Mouse (Mus musculus): Measurements from ENCODE around the gene Zfp112. TPM values are rescaled to one million over a fixed set of nuclear protein-coding genes. Genes with fewer than 3 reads are reported as not detected.

Zfp112 gene
- 0.11 and 0.33 TPM in 2 replicates for polyA plus RNA-seq (2012; ENCODE audit: low replicate concordance)

DNA sequence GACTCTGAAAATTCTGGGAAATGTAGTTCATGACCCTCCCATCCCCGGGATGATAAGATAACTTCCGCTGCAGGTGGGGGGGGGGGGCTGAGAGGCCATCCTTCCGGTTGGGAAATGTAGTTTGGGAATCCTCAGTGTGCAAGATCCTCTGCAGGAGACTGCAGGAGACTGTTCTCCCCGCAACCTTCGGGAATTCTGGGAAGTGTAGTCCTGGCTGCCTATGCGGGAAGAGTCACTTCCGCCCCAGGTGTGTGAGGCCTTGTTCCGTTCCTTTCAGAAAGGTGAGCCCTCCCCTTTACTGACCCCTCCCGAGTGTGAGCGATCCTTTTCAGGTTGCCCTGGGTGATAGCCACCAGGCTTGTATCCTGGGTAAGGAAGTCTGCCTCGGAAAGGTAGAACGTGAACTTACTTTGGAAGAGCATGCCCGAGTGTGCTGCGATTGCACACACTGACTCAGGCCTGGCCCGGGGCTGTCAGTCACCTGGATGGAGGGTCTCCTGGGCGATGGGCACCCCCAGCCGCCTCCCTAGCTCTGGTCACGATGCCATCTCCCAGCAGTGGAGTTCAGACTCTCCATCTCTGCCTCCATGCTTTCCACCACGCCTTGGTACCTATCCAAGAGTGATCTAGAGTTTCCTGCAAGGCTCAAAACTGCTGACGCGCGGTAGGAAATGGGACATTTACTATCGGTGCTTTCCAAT lies at the start of gene Zfp112:
TSS of gene Zfp112 (plus strand) at position 159 of the 701 bp plus-strand sequence.

DNA sequence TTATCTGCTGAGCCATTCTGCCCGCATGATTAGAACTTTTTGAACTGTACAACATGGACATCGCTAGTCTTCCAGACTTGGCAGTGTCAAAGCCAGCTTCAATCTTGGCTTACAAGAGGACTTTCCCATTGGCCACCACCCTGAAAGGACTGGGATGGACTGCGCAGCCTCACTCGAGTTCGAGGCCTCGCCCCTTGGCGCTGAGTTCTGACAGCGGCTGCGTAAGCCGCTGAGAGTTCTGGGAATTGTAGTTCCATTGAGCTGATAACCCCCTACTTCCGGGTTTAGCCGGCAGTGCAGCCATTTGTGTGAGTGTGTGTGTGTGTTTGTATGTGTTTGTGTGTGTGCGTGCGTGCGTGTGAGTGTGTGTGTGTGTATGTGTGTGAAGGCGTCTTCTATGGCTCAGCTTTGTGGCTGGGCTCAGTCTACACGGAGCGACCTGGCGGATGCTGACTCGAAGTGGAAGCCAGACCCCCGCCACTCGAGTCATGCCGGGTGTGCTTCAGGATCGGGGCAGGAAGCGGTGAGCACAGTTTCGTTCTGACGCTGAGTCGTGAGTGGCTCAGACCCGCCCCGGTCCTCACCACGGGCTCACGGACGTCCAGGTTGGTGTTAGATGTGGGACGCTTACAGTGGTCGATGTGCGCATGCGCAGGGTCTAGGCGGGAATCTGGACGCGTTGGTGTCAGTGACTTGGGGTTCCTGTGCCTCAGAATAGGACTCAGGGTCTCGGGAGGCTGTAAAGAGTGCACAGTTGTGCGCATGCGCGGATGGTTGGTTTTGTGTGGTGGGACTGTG lies 30.3 kb upstream of the Zfp112 start, which contains the start of gene Zfp180:
TSS of gene Zfp180 (plus strand) at position 291 of the 798 bp plus-strand sequence.

DNA sequence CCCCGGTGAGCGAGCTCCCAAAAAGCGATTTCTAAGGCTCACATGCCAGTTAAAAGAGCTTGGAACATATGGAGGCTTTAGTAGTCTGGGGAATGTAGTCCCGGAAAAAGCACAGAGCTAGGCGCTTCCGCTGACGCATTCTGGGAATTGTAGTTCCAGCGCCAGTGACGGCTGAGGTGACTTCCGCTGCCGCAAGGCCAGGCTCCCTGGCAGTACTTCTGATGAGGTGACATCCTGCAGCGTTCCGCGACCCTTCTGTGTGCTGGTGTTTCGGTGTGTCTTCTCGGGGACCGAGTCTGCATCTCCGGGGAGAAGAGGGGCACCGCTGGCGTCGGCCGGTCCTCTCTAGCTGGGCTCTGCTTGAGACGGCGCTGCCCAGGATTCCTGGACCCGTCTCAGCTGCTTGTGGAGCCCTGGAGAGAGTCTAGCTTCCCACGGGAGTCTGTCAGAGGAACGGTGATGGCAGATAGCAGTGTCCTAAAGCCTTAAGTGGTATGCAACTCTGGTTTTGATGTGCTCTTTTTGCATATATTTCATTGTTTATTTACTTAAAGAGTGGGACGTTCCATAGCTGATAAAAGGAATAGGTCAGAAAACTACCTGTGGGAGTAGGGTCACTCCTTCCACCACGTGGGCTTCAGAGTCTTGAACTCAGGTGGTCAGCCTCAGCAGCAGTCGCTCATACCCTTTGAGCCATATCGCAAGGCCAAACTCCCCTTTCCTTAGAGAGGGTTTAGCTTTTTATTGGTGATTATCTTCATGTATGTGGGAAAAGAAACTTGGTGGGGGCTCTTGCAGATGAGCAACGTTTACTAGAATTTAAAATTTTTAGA lies 22.1 kb downstream of the Zfp112 start, which contains the start of gene Zfp235:
TSS of gene Zfp235 (plus strand) at position 174 of the 833 bp plus-strand sequence.

DNA sequence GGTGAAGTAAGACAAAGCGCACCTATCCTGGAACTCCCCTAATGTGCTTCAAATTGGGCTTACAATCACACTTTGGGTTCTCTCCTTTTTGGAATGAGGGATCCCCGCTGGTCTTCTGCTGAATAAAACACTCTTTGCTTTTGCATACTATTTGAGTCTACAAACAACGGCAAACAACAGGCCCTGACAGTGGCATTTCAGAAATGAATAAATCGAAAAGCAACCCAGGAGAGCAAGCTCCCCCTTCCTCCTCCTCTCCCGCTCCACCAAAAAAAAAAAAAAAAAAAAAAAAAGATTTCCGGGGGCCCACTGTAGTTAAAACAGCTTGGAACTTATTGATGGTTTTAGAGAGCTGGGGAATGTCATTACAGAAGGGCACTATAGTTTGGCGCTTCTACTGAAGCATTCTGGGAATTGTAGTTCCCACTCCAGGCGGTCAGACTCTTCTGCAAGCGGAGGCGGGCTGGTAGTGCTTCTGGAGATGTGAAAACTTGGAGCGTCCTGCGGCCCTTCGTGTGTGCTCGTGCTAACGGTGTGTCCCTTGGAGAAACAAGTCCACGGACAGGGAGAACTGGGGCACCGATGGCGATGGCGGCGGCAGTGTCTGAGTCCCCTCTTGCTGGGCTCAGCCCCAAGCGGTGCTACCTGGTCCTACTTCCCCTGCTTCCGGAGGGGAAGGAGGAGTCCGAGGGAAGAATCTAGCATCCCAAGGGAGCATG lies 62.7 kb downstream of the Zfp112 start, which contains the start of gene Zfp114:
TSS of gene Zfp114 (plus strand) at position 443 of the 719 bp plus-strand sequence.

Other genes with a start within 250 kb of the Zfp112 start
- gene Vmn1r177, start 245.9 kb upstream of the Zfp112 start, polyA plus RNA-seq (2012; ENCODE audit: low replicate concordance) = not detected in 2 replicates
- gene Vmn1r178, start 220.3 kb upstream of the Zfp112 start, polyA plus RNA-seq (2012; ENCODE audit: low replicate concordance) = not detected in 2 replicates
- not detected in 2 replicates for gene Vmn1r179, start 185.3 kb upstream of the Zfp112 start, polyA plus RNA-seq (2012; ENCODE audit: low replicate concordance)
- gene Vmn1r180, start 161.7 kb upstream of the Zfp112 start, polyA plus RNA-seq (2012; ENCODE audit: low replicate concordance) = not detected in 2 replicates
- gene Vmn1r181, start 137.7 kb upstream of the Zfp112 start, polyA plus RNA-seq (2012; ENCODE audit: low replicate concordance) = not detected in 2 replicates
- not detected in 2 replicates for gene V1rd19, start 110.6 kb upstream of the Zfp112 start, polyA plus RNA-seq (2012; ENCODE audit: low replicate concordance)
- gene Vmn1r183, start 59.1 kb upstream of the Zfp112 start, polyA plus RNA-seq (2012; ENCODE audit: low replicate concordance) = 0.02 TPM in 1 of 2 replicates, not detected in the other
- 7.8 and 16.9 TPM in 2 replicates for gene Zfp180, start 30.4 kb upstream of the Zfp112 start, polyA plus RNA-seq (2012; ENCODE audit: low replicate concordance)
- gene Zfp235, start 21.9 kb downstream of the Zfp112 start, polyA plus RNA-seq (2012; ENCODE audit: low replicate concordance) = 0.20 and 0.44 TPM in 2 replicates
- 0.41 TPM in 1 of 2 replicates, not detected in the other for gene Zfp114, start 62.7 kb downstream of the Zfp112 start, polyA plus RNA-seq (2012; ENCODE audit: low replicate concordance)
- gene Zfp111, start 99.1 kb downstream of the Zfp112 start, polyA plus RNA-seq (2012; ENCODE audit: low replicate concordance) = not detected in 2 replicates
- 0.56 TPM in 1 of 2 replicates, not detected in the other for gene Zfp109, start 125.2 kb downstream of the Zfp112 start, polyA plus RNA-seq (2012; ENCODE audit: low replicate concordance)
- gene Zfp108, start 142.5 kb downstream of the Zfp112 start, polyA plus RNA-seq (2012; ENCODE audit: low replicate concordance) = not detected in 2 replicates
- gene Zfp93, start 158.1 kb downstream of the Zfp112 start, polyA plus RNA-seq (2012; ENCODE audit: low replicate concordance) = 0.33 and 0.41 TPM in 2 replicates
- gene Zfp61, start 188.9 kb downstream of the Zfp112 start, polyA plus RNA-seq (2012; ENCODE audit: low replicate concordance) = 1.4 and 3.6 TPM in 2 replicates
- gene Zfp94, start 204.4 kb downstream of the Zfp112 start, polyA plus RNA-seq (2012; ENCODE audit: low replicate concordance) = 1.3 and 1.9 TPM in 2 replicates
- gene Tescl, start 221.6 kb downstream of the Zfp112 start, polyA plus RNA-seq (2012; ENCODE audit: low replicate concordance) = not detected in 2 replicates
- not detected in 2 replicates for gene Lypd5, start 236.9 kb downstream of the Zfp112 start, polyA plus RNA-seq (2012; ENCODE audit: low replicate concordance)

Data from leukemia stem cell, adult 10-12 weeks (primary cell).